Mouse (Mus musculus) cerebellum, adult 8-10 months (tissue): ENCODE data around the gene Lrrc23.

Experiments
- DNase-seq: peaks from one replicate; pipeline ENCODE4 v3.0.0; 2022

The Lrrc23 gene

GRCm38 (mm10) chr6:124779222-124779983 is at the start of gene Lrrc23:
Gene Lrrc23 (minus strand): TSS chr6:124779727.
- no peak for DNase-seq

- peak; percentile 50 for DNase-seq
Observed at GRCm38 (mm10) chr6:124828101-124828592, 48.6 kb upstream of the Lrrc23 start.

GRCm38 (mm10) chr6:124822049-124822448 is 42.5 kb upstream of the Lrrc23 start:
- DNase-seq = no peak

GRCm38 (mm10) chr6:124820891-124821290 is 41.4 kb upstream of the Lrrc23 start:
- no peak for DNase-seq

GRCm38 (mm10) chr6:124817971-124818370 is 38.4 kb upstream of the Lrrc23 start:
- DNase-seq = no peak

- no peak for DNase-seq
Observed at GRCm38 (mm10) chr6:124817563-124817962, 38.0 kb upstream of the Lrrc23 start.

GRCm38 (mm10) chr6:124817125-124817524 is 37.6 kb upstream of the Lrrc23 start:
- no peak for DNase-seq

GRCm38 (mm10) chr6:124816611-124817010 is 37.1 kb upstream of the Lrrc23 start:
- DNase-seq = no peak

- peak; percentile 28 for DNase-seq
Observed at GRCm38 (mm10) chr6:124814858-124815774, 35.6 kb upstream of the Lrrc23 start.

GRCm38 (mm10) chr6:124814448-124814847 is 34.9 kb upstream of the Lrrc23 start:
- DNase-seq = no peak

GRCm38 (mm10) chr6:124813933-124814332 is 34.4 kb upstream of the Lrrc23 start, which contains the start of gene Tpi1:
Gene Tpi1 (minus strand): TSS chr6:124814296.
- DNase-seq = peak; percentile 93

GRCm38 (mm10) chr6:124813496-124813895 is 34.0 kb upstream of the Lrrc23 start:
- DNase-seq = peak; percentile 72

GRCm38 (mm10) chr6:124812848-124813247 is 33.3 kb upstream of the Lrrc23 start:
- peak; percentile 39 for DNase-seq

- DNase-seq = peak; percentile 36
Observed at GRCm38 (mm10) chr6:124811701-124812560, 32.4 kb upstream of the Lrrc23 start.

- no peak for DNase-seq
Observed at GRCm38 (mm10) chr6:124811403-124811665, 31.8 kb upstream of the Lrrc23 start.

GRCm38 (mm10) chr6:124810566-124811402 is 31.3 kb upstream of the Lrrc23 start:
- DNase-seq = peak; percentile 31

- peak; percentile 25 for DNase-seq
Observed at GRCm38 (mm10) chr6:124809775-124810538, 30.4 kb upstream of the Lrrc23 start.

- peak; percentile 86 for DNase-seq
Observed at GRCm38 (mm10) chr6:124809052-124809774, 29.7 kb upstream of the Lrrc23 start.

GRCm38 (mm10) chr6:124808358-124809012 is 29.0 kb upstream of the Lrrc23 start, which contains the start of gene Spsb2:
Gene Spsb2 (plus strand): TSS chr6:124808661.
- peak; percentile 66 for DNase-seq

GRCm38 (mm10) chr6:124807986-124808357 is 28.4 kb upstream of the Lrrc23 start:
- DNase-seq = no peak
